Mouse (Mus musculus) embryonic facial prominence, embryonic 14.5 days (tissue): ENCODE data around the gene Tnfrsf23. TPM values are rescaled to one million over a fixed set of nuclear protein-coding genes. Genes with fewer than 3 reads are reported as not detected.
"Not testable (repeated sequence)": the region's sequence is repeated elsewhere in the genome, so short reads cannot be mapped to it uniquely, and the experiment has no call there.

Experiments used
- ATAC-seq: fragments of 200-750 bp; cut with Nextera tagmentation; 2 replicates; pipeline ENCODE4 v1.8.0; 2017; ENCODE audit warnings: low read depth, moderate number of reproducible peaks, moderate TSS enrichment
- DNase-seq: peaks from one replicate; pipeline ENCODE4 v3.0.0-alpha.2; 2015; ENCODE audit warnings: low spot score
- H3K27ac ChIP-seq: fragments of 300-500 bp; sonication (generic); replicated peaks from 2 replicates; pipeline ENCODE4 v1.5.1; 2014; ENCODE audit warnings: low read depth, mild to moderate bottlenecking, low read length, moderate library complexity
- H3K27me3 ChIP-seq: fragments of 300-500 bp; sonication (generic); replicated peaks from 2 replicates; pipeline ENCODE4 v1.6.1; 2014; ENCODE audit warnings: low read length; ENCODE audit not compliant: control insufficient read depth, insufficient read depth
- H3K36me3 ChIP-seq: fragments of 300-500 bp; sonication (generic); 2 replicates; pipeline ENCODE4 v1.6.1; 2014; ENCODE audit warnings: low read length, mixed read lengths; ENCODE audit not compliant: control insufficient read depth, insufficient read depth
- H3K4me1 ChIP-seq: fragments of 300-500 bp; sonication (generic); 2 replicates; pipeline ENCODE4 v1.6.1; 2014; ENCODE audit warnings: antibody characterized with exemption, low read length; ENCODE audit not compliant: control insufficient read depth, insufficient read depth
- H3K4me2 ChIP-seq: fragments of 300-500 bp; sonication (generic); 2 replicates; pipeline ENCODE4 v1.6.1; 2014; ENCODE audit warnings: low read depth, mild to moderate bottlenecking, low read length, moderate library complexity, mixed read lengths
- H3K4me3 ChIP-seq: fragments of 300-500 bp; sonication (generic); 2 replicates; pipeline ENCODE4 v1.5.1; 2014; ENCODE audit warnings: low read depth, mild to moderate bottlenecking, low read length
- H3K9ac ChIP-seq: fragments of 300-500 bp; sonication (generic); 2 replicates; pipeline ENCODE4 v1.6.1; 2014; ENCODE audit warnings: low read depth, mild to moderate bottlenecking, low read length, moderate library complexity, mixed read lengths
- H3K9me3 ChIP-seq: fragments of 300-500 bp; sonication (generic); 2 replicates; pipeline ENCODE4 v1.6.1; 2016; ENCODE audit warnings: low read length; ENCODE audit not compliant: control insufficient read depth
- WGBS: fragments of 180-500 bp; shearing (Covaris S2); extraction: QIAGEN DNeasy Blood & Tissue Kit; methylation state at CpG from one replicate; pipeline ENCODE4 v1.1.7; 2014; 5-methylcytosine and 5-hydroxymethylcytosine counted together
- polyA plus RNA-seq: library from polyadenylated mRNA; unstranded; fragments of >200 nt; fragmentation: Nextera tagmentation; extraction: Ambion mirVana; gene quantifications from 2 replicates; pipeline ENCODE4 v1.2.1, GENCODE M21; 2014

Tnfrsf23 gene
- polyA plus RNA-seq, 1 experiment from 2014 or later = 7.0 TPM

- no peak overlapping the region for H3K27ac ChIP-seq
- H3K4me1 ChIP-seq = no peaks in the 10 kb centered on the region
- H3K36me3 ChIP-seq = peaks cover 92% of the 10 kb centered on the region
- no peak overlapping the region for H3K4me2 ChIP-seq
- H3K9me3 ChIP-seq = 0 out of 2 replicates have a peak, but pooled peaks cover 3% of the 10 kb centered on the region
- H3K4me3 ChIP-seq = no peak overlapping the region
- WGBS = 96% methylated on average over 4 of the region's 4 CpGs
- no peaks in the 10 kb centered on the region for H3K27me3 ChIP-seq
- DNase-seq = no peak
- H3K9ac ChIP-seq = no peak overlapping the region
- ATAC-seq = no peak
Observed at GRCm38 (mm10) chr7:143691909-143692308, 6.2 kb upstream of the Tnfrsf23 start.

GRCm38 (mm10) chr7:143691181-143691580 lies 5.5 kb upstream of the Tnfrsf23 start:
- 93% methylated on average over 5 of the region's 5 CpGs for WGBS
- no peak for ATAC-seq
- no peak overlapping the region for H3K4me3 ChIP-seq
- no peaks in the 10 kb centered on the region for H3K27me3 ChIP-seq
- no peak overlapping the region for H3K4me2 ChIP-seq
- H3K4me1 ChIP-seq = no peaks in the 10 kb centered on the region
- H3K9ac ChIP-seq = no peak overlapping the region
- no peak for DNase-seq
- peaks cover 85% of the 10 kb centered on the region for H3K36me3 ChIP-seq
- H3K27ac ChIP-seq = no peak overlapping the region
- H3K9me3 ChIP-seq = 0 out of 2 replicates have a peak, but pooled peaks cover 2% of the 10 kb centered on the region

GRCm38 (mm10) chr7:143689946-143690345 lies 4.3 kb upstream of the Tnfrsf23 start:
- H3K4me2 ChIP-seq = no peak overlapping the region
- peaks cover 73% of the 10 kb centered on the region for H3K36me3 ChIP-seq
- no peaks in the 10 kb centered on the region for H3K27me3 ChIP-seq
- no peak for ATAC-seq
- no peaks in the 10 kb centered on the region for H3K9me3 ChIP-seq
- H3K4me3 ChIP-seq = no peak overlapping the region
- H3K9ac ChIP-seq = no peak overlapping the region
- 73% methylated on average over 4 of the region's 4 CpGs for WGBS
- H3K4me1 ChIP-seq = no peaks in the 10 kb centered on the region
- H3K27ac ChIP-seq = no peak overlapping the region
- no peak for DNase-seq

GRCm38 (mm10) chr7:143689481-143689880 lies 3.8 kb upstream of the Tnfrsf23 start:
- 88% methylated on average over 6 of the region's 7 CpGs for WGBS
- H3K9me3 ChIP-seq = no peaks in the 10 kb centered on the region
- no peak overlapping the region for H3K4me3 ChIP-seq
- H3K9ac ChIP-seq = no peak overlapping the region
- no peak for DNase-seq
- no peak overlapping the region for H3K27ac ChIP-seq
- no peak for ATAC-seq
- H3K36me3 ChIP-seq = peaks cover 68% of the 10 kb centered on the region
- no peak overlapping the region for H3K4me2 ChIP-seq
- H3K27me3 ChIP-seq = no peaks in the 10 kb centered on the region
- no peaks in the 10 kb centered on the region for H3K4me1 ChIP-seq

GRCm38 (mm10) chr7:143686676-143687075 lies 1.0 kb upstream of the Tnfrsf23 start:
- H3K27me3 ChIP-seq, DNase-seq, ATAC-seq, H3K9me3 ChIP-seq, H3K9ac ChIP-seq, H3K4me2 ChIP-seq, H3K4me1 ChIP-seq, H3K4me3 ChIP-seq, H3K27ac ChIP-seq: not testable (repeated sequence)
- H3K36me3 ChIP-seq = peaks cover 40% of the 10 kb centered on the region
- 71% methylated on average over 3 of the region's 3 CpGs for WGBS

GRCm38 (mm10) chr7:143686191-143686590 lies 519 bp upstream of the Tnfrsf23 start:
- H3K9ac ChIP-seq, H3K27me3 ChIP-seq, H3K4me1 ChIP-seq, H3K27ac ChIP-seq, H3K9me3 ChIP-seq, H3K4me2 ChIP-seq, DNase-seq, H3K4me3 ChIP-seq, ATAC-seq: not testable (repeated sequence)
- H3K36me3 ChIP-seq = peaks cover 35% of the 10 kb centered on the region
- WGBS = 56% methylated on average over 4 of the region's 4 CpGs

GRCm38 (mm10) chr7:143684569-143684968 lies 1.1 kb downstream of the Tnfrsf23 start:
- not testable (repeated sequence) for ATAC-seq
- H3K36me3 ChIP-seq = peaks cover 20% of the 10 kb centered on the region
- WGBS = 72% methylated on average over 1 of the region's 2 CpGs

GRCm38 (mm10) chr7:143681566-143681965 lies 4.1 kb downstream of the Tnfrsf23 start:
- no peak for DNase-seq

More at GRCm38 (mm10) chr7:143684569-143684968, 1.1 kb downstream of the Tnfrsf23 start:
- H3K27me3 ChIP-seq, H3K27ac ChIP-seq, H3K4me1 ChIP-seq, H3K9ac ChIP-seq, H3K4me3 ChIP-seq, H3K4me2 ChIP-seq, H3K9me3 ChIP-seq, DNase-seq: not testable (repeated sequence)

GRCm38 (mm10) chr7:143680836-143681235 lies 4.8 kb downstream of the Tnfrsf23 start:
- H3K4me2 ChIP-seq, H3K27me3 ChIP-seq, H3K36me3 ChIP-seq, H3K4me3 ChIP-seq, H3K9ac ChIP-seq, H3K4me1 ChIP-seq, DNase-seq, ATAC-seq, H3K9me3 ChIP-seq, H3K27ac ChIP-seq: not testable (repeated sequence)
- 60% methylated on average over 2 of the region's 2 CpGs for WGBS

More at GRCm38 (mm10) chr7:143681566-143681965, 4.1 kb downstream of the Tnfrsf23 start:
- 92% methylated on average over 1 of the region's 1 CpGs for WGBS
- Histone ChIP-seq H3K4me1 (no peaks in the 10 kb centered on the region), H3K9ac (no peak overlapping the region), H3K4me3 (no peak overlapping the region), H3K4me2 (no peak overlapping the region), H3K36me3 (no peaks in the 10 kb centered on the region), H3K9me3 (no peaks in the 10 kb centered on the region), H3K27me3 (no peaks in the 10 kb centered on the region), H3K27ac (no peak overlapping the region)
- ATAC-seq = no peak
